Mouse (Mus musculus) liver, embryonic 11.5 days (tissue): ENCODE results near the gene Susd1. TPM values are rescaled to one million over a fixed set of nuclear protein-coding genes. Genes with fewer than 3 reads are reported as not detected.

ENCODE experiments used
- ATAC-seq: fragments of 200-750 bp; cut with Nextera tagmentation; replicated peaks from 2 replicates; pipeline ENCODE4 v1.8.0; 2017; ENCODE audit warnings: moderate number of reproducible peaks, mild to moderate bottlenecking, moderate TSS enrichment, moderate library complexity; ENCODE audit not compliant: low FRiP score
- DNase-seq: peaks from one replicate; pipeline ENCODE4 v3.0.0-alpha.2; 2017; ENCODE audit warnings: low spot score
- H3K27ac ChIP-seq: fragments of 300-500 bp; sonication (generic); 2 replicates; pipeline ENCODE4 v1.5.1; 2014; ENCODE audit warnings: mild to moderate bottlenecking, low read depth, low read length, control low read depth
- H3K27me3 ChIP-seq: fragments of 300-500 bp; sonication (generic); replicated peaks from 2 replicates; pipeline ENCODE4 v1.6.1; 2014; ENCODE audit warnings: low read length, mixed read lengths; ENCODE audit not compliant: control insufficient read depth, insufficient read depth
- H3K36me3 ChIP-seq: fragments of 300-500 bp; sonication (generic); 2 replicates; pipeline ENCODE4 v1.6.1; 2014; ENCODE audit warnings: mild to moderate bottlenecking, low read length, moderate library complexity, mixed read lengths; ENCODE audit not compliant: control insufficient read depth, insufficient read depth
- H3K4me1 ChIP-seq: fragments of 300-500 bp; sonication (generic); replicated peaks from 2 replicates; pipeline ENCODE4 v1.6.1; 2014; ENCODE audit warnings: low read length, mixed read lengths; ENCODE audit not compliant: control insufficient read depth, insufficient read depth
- H3K4me2 ChIP-seq: fragments of 300-500 bp; sonication (generic); 2 replicates; pipeline ENCODE4 v1.6.1; 2014; ENCODE audit warnings: mild to moderate bottlenecking, control low read depth, moderate library complexity
- H3K4me3 ChIP-seq: fragments of 300-500 bp; sonication (generic); 2 replicates; pipeline ENCODE4 v1.5.1; 2014; ENCODE audit warnings: low read depth, low read length, control low read depth
- H3K9ac ChIP-seq: fragments of 300-500 bp; sonication (generic); 2 replicates; pipeline ENCODE4 v1.6.1; 2014; ENCODE audit warnings: low read depth, low read length, control low read depth
- H3K9me3 ChIP-seq: fragments of 300-500 bp; sonication (generic); 2 replicates; pipeline ENCODE4 v1.6.1; 2016; ENCODE audit warnings: low read length, inconsistent platforms, mixed read lengths; ENCODE audit not compliant: control insufficient read depth
- WGBS: fragments of 180-500 bp; shearing (Covaris S2); extraction: QIAGEN DNeasy Blood & Tissue Kit; methylation state at CpG from one replicate; pipeline ENCODE4 v1.1.7; 2014; 5-methylcytosine and 5-hydroxymethylcytosine counted together
- polyA plus RNA-seq: library from polyadenylated mRNA; unstranded; fragments of >200 nt; fragmentation: Nextera tagmentation; extraction: Ambion mirVana; gene quantifications from 2 replicates; pipeline ENCODE4 v1.2.1, GENCODE M21; 2014

Susd1 gene
- polyA plus RNA-seq, 1 experiment from 2014 or later, result 20.8 TPM

GRCm38 (mm10) chr4:59277958-59278357 lies 160.5 kb downstream of the Susd1 start:
- Histone ChIP-seq H3K4me3 (no peak overlapping the region), H3K9me3 (no peaks in the 10 kb centered on the region), H3K4me2 (peak overlapping the region; percentile 10; the same call in 1 of the 2 replicates), H3K9ac (no peak overlapping the region), H3K4me1 (peaks cover 53% of the 10 kb centered on the region), H3K27me3 (no peaks in the 10 kb centered on the region), H3K27ac (peak overlapping the region; percentile 24; the same call in 1 of the 2 replicates), H3K36me3 (no peaks in the 10 kb centered on the region)
- no peak for DNase-seq
- ATAC-seq, result 0 out of 2 replicates have a peak, but pooled peaks have one; percentile 21
- 69% methylated on average over 9 of the region's 9 CpGs for WGBS

- Histone ChIP-seq H3K4me3 (no peak overlapping the region), H3K27ac (peak overlapping the region; percentile 78), H3K9me3 (no peaks in the 10 kb centered on the region), H3K4me2 (peak overlapping the region; percentile 16), H3K9ac (no peak overlapping the region), H3K27me3 (no peaks in the 10 kb centered on the region), H3K4me1 (peaks cover 34% of the 10 kb centered on the region), H3K36me3 (no peaks in the 10 kb centered on the region)
- DNase-seq (no peak), ATAC-seq (no peak)
- 29% methylated on average over 2 of the region's 2 CpGs for WGBS
These were observed 162.5 kb downstream of the Susd1 start for GRCm38 (mm10) chr4:59275956-59276355.

- H3K9ac ChIP-seq, result no peak overlapping the region
- DNase-seq, result no peak
- H3K4me1 ChIP-seq, result peaks cover 31% of the 10 kb centered on the region
- H3K36me3 ChIP-seq, result no peaks in the 10 kb centered on the region
- H3K27me3 ChIP-seq, result no peaks in the 10 kb centered on the region
- peak overlapping the region; percentile 16 for H3K4me2 ChIP-seq
- 24% methylated on average over 3 of the region's 3 CpGs for WGBS
- H3K4me3 ChIP-seq, result no peak overlapping the region
- peak overlapping the region; percentile 78; the same call in 1 of the 2 replicates for H3K27ac ChIP-seq
- no peaks in the 10 kb centered on the region for H3K9me3 ChIP-seq
- peak; percentile 97 for ATAC-seq
These were observed 162.9 kb downstream of the Susd1 start for GRCm38 (mm10) chr4:59275494-59275893.

GRCm38 (mm10) chr4:59274136-59274535 lies 164.3 kb downstream of the Susd1 start:
- DNase-seq (no peak), ATAC-seq (no peak)
- Histone ChIP-seq H3K4me1 (peaks cover 27% of the 10 kb centered on the region), H3K36me3 (no peaks in the 10 kb centered on the region), H3K27me3 (no peaks in the 10 kb centered on the region), H3K4me3 (no peak overlapping the region), H3K9me3 (peaks cover 6% of the 10 kb centered on the region), H3K9ac (no peak overlapping the region), H3K27ac (no peak overlapping the region), H3K4me2 (no peak overlapping the region)
- 76% methylated on average over 4 of the region's 4 CpGs for whole genome bisulfite sequencing

- Histone ChIP-seq H3K36me3 (no peaks in the 10 kb centered on the region), H3K4me2 (no peak overlapping the region), H3K4me3 (no peak overlapping the region), H3K9ac (no peak overlapping the region), H3K4me1 (peaks cover 25% of the 10 kb centered on the region), H3K27me3 (no peaks in the 10 kb centered on the region), H3K9me3 (peaks cover 9% of the 10 kb centered on the region), H3K27ac (no peak overlapping the region)
- ATAC-seq, result no peak
- 45% methylated on average over 1 of the region's 1 CpGs for WGBS
- no peak for DNase-seq
These were observed 165.1 kb downstream of the Susd1 start for GRCm38 (mm10) chr4:59273342-59273741.

GRCm38 (mm10) chr4:59265631-59266030 lies 172.8 kb downstream of the Susd1 start:
- Histone ChIP-seq H3K27ac (no peak overlapping the region), H3K9ac (no peak overlapping the region), H3K4me2 (no peak overlapping the region), H3K4me1 (peaks cover 12% of the 10 kb centered on the region), H3K9me3 (peaks cover 11% of the 10 kb centered on the region), H3K27me3 (no peaks in the 10 kb centered on the region), H3K4me3 (no peak overlapping the region), H3K36me3 (no peaks in the 10 kb centered on the region)
- no peak for ATAC-seq
- 50% methylated on average over 5 of the region's 5 CpGs for WGBS
- DNase-seq, result no peak

GRCm38 (mm10) chr4:59265182-59265581 lies 173.3 kb downstream of the Susd1 start:
- Histone ChIP-seq H3K4me3 (no peak overlapping the region), H3K27ac (no peak overlapping the region), H3K9me3 (peaks cover 11% of the 10 kb centered on the region), H3K9ac (no peak overlapping the region), H3K4me2 (no peak overlapping the region), H3K36me3 (no peaks in the 10 kb centered on the region), H3K4me1 (peaks cover 14% of the 10 kb centered on the region), H3K27me3 (no peaks in the 10 kb centered on the region)
- ATAC-seq (no peak), DNase-seq (no peak)
- 38% methylated on average over 5 of the region's 5 CpGs for WGBS

Other genes starting within 250 kb of the Susd1 start
- 25.9 and 26.1 TPM in 2 replicates for gene Ugcg, start 249.4 kb downstream of the Susd1 start, polyA plus RNA-seq
- gene Ptbp3, start 110.7 kb upstream of the Susd1 start, polyA plus RNA-seq, result 77.7 and 80.0 TPM in 2 replicates
- gene Hsdl2, start 142.9 kb upstream of the Susd1 start, polyA plus RNA-seq, result 22.4 and 25.8 TPM in 2 replicates
- 18.5 and 23.5 TPM in 2 replicates for gene E130308A19Rik, start 187.6 kb upstream of the Susd1 start, polyA plus RNA-seq